Mouse (Mus musculus): ENCODE measurements around the gene Med20. TPM values are rescaled to one million over a fixed set of nuclear protein-coding genes. Genes with fewer than 3 reads are reported as not detected.

The Med20 gene
- polyA plus RNA-seq, 1 experiment, result 25.3 TPM

DNA sequence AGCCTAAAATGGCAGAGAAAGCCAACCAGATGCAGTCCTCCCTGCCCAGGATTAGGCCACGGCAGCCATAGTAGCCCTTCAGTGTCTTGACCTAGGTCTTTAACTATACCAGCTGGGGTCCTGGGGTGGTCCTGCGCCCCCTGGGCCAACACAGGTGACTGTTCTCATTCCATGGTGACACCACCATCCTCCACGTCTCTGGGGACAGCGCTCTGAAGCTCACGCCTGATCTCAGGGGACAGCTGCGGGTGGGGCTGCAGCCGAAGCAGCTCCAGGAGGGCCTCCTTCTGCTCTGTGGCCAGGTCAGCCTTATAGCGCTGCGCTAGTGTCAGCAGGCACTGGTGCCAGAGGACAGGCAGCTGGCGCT, 10.0 kb upstream of the Med20 start:
- Histone ChIP-seq H3K4me1 (ENCODE audit: control insufficient read depth, insufficient read depth, low read length) (0 out of 2 replicates have a peak, but pooled peaks cover 4% of the 10 kb centered on the region), H3K36me3 (ENCODE audit: control insufficient read depth, insufficient read depth, low read length) (peaks cover 1% of the 10 kb centered on the region; the same call in 1 of the 2 replicates), H3K27me3 (replicated peaks; ENCODE audit: control insufficient read depth, insufficient read depth, low read length) (no peaks in the 10 kb centered on the region), H3K27ac (ENCODE audit: insufficient read depth, low read depth, low read length) (no peak overlapping the region), H3K4me3 (ENCODE audit: insufficient read depth, low read depth, low read length) (no peak overlapping the region)
- no peak for DNase-seq
- TF ChIP-seq POLR2A (IDR thresholded peaks at IDR 0.05; ENCODE audit: low read depth, low read length) (no peak), CTCF (conservative IDR thresholded peaks at IDR 0.05; ENCODE audit: insufficient read depth, insufficient read length, low read depth, low read length) (no peak)
- WGBS, result 88% methylated on average over 10 of the region's 10 CpGs

GRCm38 (mm10) chr17:47602289-47602688, 9.1 kb upstream of the Med20 start:
- 88% methylated on average over 11 of the region's 11 CpGs for WGBS
- no peak for TF ChIP-seq POLR2A (IDR thresholded peaks at IDR 0.05; ENCODE audit: low read depth, low read length)
- TF ChIP-seq CTCF (conservative IDR thresholded peaks at IDR 0.05; ENCODE audit: insufficient read depth, insufficient read length, low read depth, low read length), result no peak
- H3K36me3 ChIP-seq (ENCODE audit: control insufficient read depth, insufficient read depth, low read length), result peaks cover 1% of the 10 kb centered on the region; the same call in 1 of the 2 replicates

GRCm38 (mm10) chr17:47606220-47606619, 5.2 kb upstream of the Med20 start:
- H3K27me3 ChIP-seq (replicated peaks; ENCODE audit: control insufficient read depth, insufficient read depth, low read length), result no peaks in the 10 kb centered on the region
- no peak overlapping the region for H3K27ac ChIP-seq (ENCODE audit: insufficient read depth, low read depth, low read length)
- 0 out of 2 replicates have a peak, but pooled peaks have one; percentile 18 for TF ChIP-seq CTCF (conservative IDR thresholded peaks at IDR 0.05; ENCODE audit: insufficient read depth, insufficient read length, low read depth, low read length)
- no peak for TF ChIP-seq POLR2A (IDR thresholded peaks at IDR 0.05; ENCODE audit: low read depth, low read length)
- no peaks in the 10 kb centered on the region for H3K36me3 ChIP-seq (ENCODE audit: control insufficient read depth, insufficient read depth, low read length)
- DNase-seq, result no peak
- no peak overlapping the region for H3K4me3 ChIP-seq (ENCODE audit: insufficient read depth, low read depth, low read length)
- H3K4me1 ChIP-seq (ENCODE audit: control insufficient read depth, insufficient read depth, low read length), result no peaks in the 10 kb centered on the region
- WGBS, result 70% methylated on average over 5 of the region's 5 CpGs

More at GRCm38 (mm10) chr17:47602289-47602688, 9.1 kb upstream of the Med20 start:
- DNase-seq, result no peak
- H3K27ac ChIP-seq (ENCODE audit: insufficient read depth, low read depth, low read length), result no peak overlapping the region
- no peak overlapping the region for H3K4me3 ChIP-seq (ENCODE audit: insufficient read depth, low read depth, low read length)
- no peaks in the 10 kb centered on the region for H3K27me3 ChIP-seq (replicated peaks; ENCODE audit: control insufficient read depth, insufficient read depth, low read length)
- H3K4me1 ChIP-seq (ENCODE audit: control insufficient read depth, insufficient read depth, low read length), result 0 out of 2 replicates have a peak, but pooled peaks cover 4% of the 10 kb centered on the region

- DNase-seq, result no peak
- TF ChIP-seq CTCF (conservative IDR thresholded peaks at IDR 0.05; ENCODE audit: insufficient read depth, insufficient read length, low read depth, low read length), result no peak
- TF ChIP-seq POLR2A (IDR thresholded peaks at IDR 0.05; ENCODE audit: low read depth, low read length), result no peak
- Histone ChIP-seq H3K27me3 (replicated peaks; ENCODE audit: control insufficient read depth, insufficient read depth, low read length) (no peaks in the 10 kb centered on the region), H3K27ac (ENCODE audit: insufficient read depth, low read depth, low read length) (no peak overlapping the region), H3K4me1 (ENCODE audit: control insufficient read depth, insufficient read depth, low read length) (peaks cover 4% of the 10 kb centered on the region; the same call in 1 of the 2 replicates), H3K36me3 (ENCODE audit: control insufficient read depth, insufficient read depth, low read length) (no peaks in the 10 kb centered on the region), H3K4me3 (ENCODE audit: insufficient read depth, low read depth, low read length) (no peak overlapping the region)
- WGBS, result 87% methylated on average over 4 of the region's 4 CpGs
Observed at GRCm38 (mm10) chr17:47609182-47609581, 2.2 kb upstream of the Med20 start.

GRCm38 (mm10) chr17:47611661-47611982, 240 bp downstream of the Med20 start:
- peaks cover 4% of the 10 kb centered on the region; the same call in 1 of the 2 replicates for H3K4me1 ChIP-seq (ENCODE audit: control insufficient read depth, insufficient read depth, low read length)
- DNase-seq, result no peak
- no peaks in the 10 kb centered on the region for H3K36me3 ChIP-seq (ENCODE audit: control insufficient read depth, insufficient read depth, low read length)
- WGBS, result under 1% methylated on average over 13 of the region's 13 CpGs
- no peak for TF ChIP-seq CTCF (conservative IDR thresholded peaks at IDR 0.05; ENCODE audit: insufficient read depth, insufficient read length, low read depth, low read length)
- no peak for TF ChIP-seq POLR2A (IDR thresholded peaks at IDR 0.05; ENCODE audit: low read depth, low read length)
- H3K4me3 ChIP-seq (ENCODE audit: insufficient read depth, low read depth, low read length), result peak overlapping the region; percentile 82
- no peaks in the 10 kb centered on the region for H3K27me3 ChIP-seq (replicated peaks; ENCODE audit: control insufficient read depth, insufficient read depth, low read length)
- H3K27ac ChIP-seq (ENCODE audit: insufficient read depth, low read depth, low read length), result peak overlapping the region; percentile 66

DNA sequence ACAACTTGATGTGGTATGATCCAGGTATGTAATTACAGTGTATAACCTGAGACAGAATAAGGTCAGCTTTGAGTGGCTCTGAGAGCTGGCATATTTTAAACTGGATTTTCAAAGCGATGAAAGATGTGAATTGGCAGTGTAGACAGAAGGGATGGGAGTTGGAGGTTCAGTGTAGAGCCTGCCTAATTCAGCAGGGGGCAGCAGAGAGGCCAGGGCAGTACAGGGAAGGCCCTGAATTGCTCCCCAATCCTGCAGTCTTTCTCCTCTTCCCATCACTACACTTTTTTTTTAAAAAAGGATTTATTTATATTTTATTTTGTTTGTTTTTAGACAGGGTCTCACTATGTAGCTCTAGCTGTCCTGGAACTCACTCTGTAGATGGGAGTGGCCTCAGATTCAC, 2.6 kb downstream of the Med20 start:
- Histone ChIP-seq H3K4me3 (ENCODE audit: insufficient read depth, low read depth, low read length) (no peak overlapping the region), H3K4me1 (ENCODE audit: control insufficient read depth, insufficient read depth, low read length) (peaks cover 4% of the 10 kb centered on the region; the same call in 1 of the 2 replicates), H3K36me3 (ENCODE audit: control insufficient read depth, insufficient read depth, low read length) (no peaks in the 10 kb centered on the region; the same call in 1 of the 2 replicates), H3K27ac (ENCODE audit: insufficient read depth, low read depth, low read length) (no peak overlapping the region), H3K27me3 (replicated peaks; ENCODE audit: control insufficient read depth, insufficient read depth, low read length) (no peaks in the 10 kb centered on the region)
- 76% methylated on average over 1 of the region's 1 CpGs for WGBS
- TF ChIP-seq CTCF (conservative IDR thresholded peaks at IDR 0.05; ENCODE audit: insufficient read depth, insufficient read length, low read depth, low read length) (peak; percentile 79), POLR2A (IDR thresholded peaks at IDR 0.05; ENCODE audit: low read depth, low read length) (no peak)
- peak; percentile 46 for DNase-seq

- DNase-seq, result no peak
- Histone ChIP-seq H3K4me3 (ENCODE audit: insufficient read depth, low read depth, low read length) (no peak overlapping the region), H3K27me3 (replicated peaks; ENCODE audit: control insufficient read depth, insufficient read depth, low read length) (no peaks in the 10 kb centered on the region), H3K27ac (ENCODE audit: insufficient read depth, low read depth, low read length) (no peak overlapping the region), H3K4me1 (ENCODE audit: control insufficient read depth, insufficient read depth, low read length) (peaks cover 4% of the 10 kb centered on the region; the same call in 1 of the 2 replicates), H3K36me3 (ENCODE audit: control insufficient read depth, insufficient read depth, low read length) (no peaks in the 10 kb centered on the region; the same call in 1 of the 2 replicates)
- 91% methylated on average over 8 of the region's 8 CpGs for WGBS
- no peak for TF ChIP-seq POLR2A (IDR thresholded peaks at IDR 0.05; ENCODE audit: low read depth, low read length)
- no peak for TF ChIP-seq CTCF (conservative IDR thresholded peaks at IDR 0.05; ENCODE audit: insufficient read depth, insufficient read length, low read depth, low read length)
Observed at GRCm38 (mm10) chr17:47616119-47616518, 4.7 kb downstream of the Med20 start.
